Mouse (Mus musculus) small intestine, adult 2 months (tissue): Measurements from ENCODE around the gene Raet1e.
"Not testable (repeated sequence)": the region's sequence is repeated elsewhere in the genome, so short reads cannot be mapped to it uniquely, and the experiment has no call there.

Experiments
- CTCF ChIP-seq: fragments of 200-500 bp; IDR thresholded peaks from 2 replicates; pipeline ENCODE4 v1.5.1; 2012; ENCODE audit warnings: low read depth, mild to moderate bottlenecking, control low read depth, inconsistent platforms, low read length, moderate library complexity, mixed read lengths; ENCODE audit not compliant: insufficient replicate concordance, insufficient read length; ENCODE audit errors: extremely low read depth
- POLR2A ChIP-seq: fragments of 200-500 bp; IDR thresholded peaks from 2 replicates; pipeline ENCODE4 v1.6.1; 2012; ENCODE audit warnings: low read depth, mild to moderate bottlenecking, control low read depth, inconsistent platforms, low read length, moderate library complexity

DNA sequence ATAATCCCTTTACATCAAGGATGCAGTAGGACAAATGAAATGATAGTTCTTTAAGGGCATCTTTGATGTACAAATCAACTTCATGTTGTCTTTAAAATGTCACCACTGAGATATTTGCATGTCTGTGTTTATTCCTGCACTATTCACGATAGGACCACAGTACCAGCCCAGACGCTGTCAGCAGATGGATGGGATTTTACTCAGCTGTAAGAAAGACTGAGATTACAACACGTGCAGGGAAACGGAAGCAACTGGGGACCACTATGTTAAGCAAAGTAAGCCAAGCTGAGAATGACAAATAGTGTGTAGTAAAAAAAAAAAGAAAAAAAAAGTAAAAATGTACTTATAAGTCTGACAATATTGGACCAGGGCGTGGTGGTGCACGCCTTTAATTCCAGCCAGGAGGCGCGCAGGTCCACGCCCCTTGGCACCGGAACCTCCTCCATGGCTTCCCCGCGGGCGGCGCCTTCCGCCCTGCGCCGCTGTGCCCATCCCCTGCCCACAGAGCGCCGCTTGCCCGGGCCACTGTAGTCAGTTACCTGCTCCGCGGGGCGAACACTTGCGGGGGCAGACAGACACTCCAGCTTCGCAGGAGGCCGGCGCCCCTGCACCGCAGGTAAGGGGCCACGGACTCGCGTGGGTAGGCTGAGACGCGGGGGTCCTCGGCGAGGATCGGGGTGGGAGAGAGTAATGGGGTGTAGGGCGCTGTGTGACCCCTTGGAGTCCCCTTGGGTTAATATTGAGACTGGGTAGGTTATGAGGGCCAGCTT lies 114.7 kb downstream of the Raet1e start:
- not testable (repeated sequence) for TF ChIP-seq POLR2A, CTCF
